Mouse (Mus musculus) spleen, embryonic (tissue): Measurements from ENCODE around the gene Hoxd3.

ENCODE experiments used
- CTCF ChIA-PET: fragments of 350-600 bp; sonication (Branson Sonifier 250); formaldehyde crosslinking; loops from one replicate; lab custom pipeline; 2022; lab: Charles Lee

The Hoxd3 gene

DNA sequence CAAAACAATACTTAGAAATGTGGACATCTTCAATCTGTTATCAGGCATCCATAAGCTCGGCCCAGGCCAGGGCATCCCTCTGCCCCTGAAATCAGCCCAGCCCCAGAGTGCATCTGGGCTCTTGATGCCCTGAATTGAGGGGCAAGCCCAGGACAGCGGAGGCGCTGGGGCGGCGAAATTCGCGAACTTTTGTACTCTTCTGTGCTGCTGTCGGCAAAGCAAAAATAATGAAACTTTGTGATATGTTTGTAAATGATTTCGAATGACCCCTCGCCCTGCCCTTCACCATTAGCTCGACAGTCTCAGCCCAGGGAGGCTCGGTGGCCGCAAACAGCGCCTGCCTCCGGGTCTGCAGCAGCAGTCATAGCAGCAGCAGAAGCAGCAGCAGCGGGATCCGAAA lies 13.4 kb downstream of the Hoxd3 start:
- CTCF ChIA-PET: interaction anchor here (0.7 kb wide), 1 partner anchor 11 kb away, joined by 6 read pairs; no protein-coding TSS in a partner anchor

DNA sequence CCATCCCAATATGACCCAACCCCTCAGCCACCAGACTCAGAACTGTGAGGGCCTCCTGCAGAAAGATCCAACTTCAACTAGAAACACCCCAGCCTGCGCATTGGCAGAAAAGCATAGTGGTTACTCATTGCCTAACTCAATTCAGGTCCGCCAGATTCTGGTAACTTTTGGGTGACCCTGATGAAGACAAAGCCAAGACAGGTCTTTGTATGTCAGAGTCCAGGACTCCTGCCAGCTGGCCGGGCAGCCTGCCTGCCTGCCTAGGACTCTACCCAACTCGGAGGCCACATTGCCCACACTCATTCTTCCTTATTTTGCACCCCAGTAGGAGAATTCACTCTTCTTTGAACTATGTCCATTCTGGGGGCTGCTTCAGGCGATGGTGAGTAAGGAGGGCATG lies 14.8 kb downstream of the Hoxd3 start, which contains the start of gene Gm28230:
TSS of gene Gm28230 (plus strand) at position 178 of the 400 bp plus-strand sequence.
- CTCF ChIA-PET: no interaction called here

- CTCF ChIA-PET: no interaction called here
Measured at GRCm38 (mm10) chr2:74726973-74727639, 15.4 kb downstream of the Hoxd3 start.

- CTCF ChIA-PET: no interaction called here
Measured at GRCm38 (mm10) chr2:74727640-74728302, 16.0 kb downstream of the Hoxd3 start.

DNA sequence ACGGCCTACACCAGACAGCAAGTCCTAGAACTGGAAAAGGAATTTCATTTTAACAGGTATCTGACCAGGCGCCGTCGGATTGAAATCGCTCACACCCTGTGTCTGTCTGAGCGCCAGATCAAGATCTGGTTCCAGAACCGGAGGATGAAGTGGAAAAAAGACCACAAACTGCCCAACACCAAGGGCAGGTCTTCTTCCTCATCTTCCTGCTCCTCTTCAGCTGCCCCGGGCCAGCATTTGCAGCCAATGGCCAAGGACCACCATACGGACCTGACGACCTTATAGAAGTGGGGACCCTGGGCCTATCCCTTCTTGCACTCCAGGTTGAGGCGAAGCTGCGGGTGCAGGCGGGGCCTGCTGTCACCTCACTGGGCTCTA lies 16.6 kb downstream of the Hoxd3 start:
- CTCF ChIA-PET: no interaction called here

DNA sequence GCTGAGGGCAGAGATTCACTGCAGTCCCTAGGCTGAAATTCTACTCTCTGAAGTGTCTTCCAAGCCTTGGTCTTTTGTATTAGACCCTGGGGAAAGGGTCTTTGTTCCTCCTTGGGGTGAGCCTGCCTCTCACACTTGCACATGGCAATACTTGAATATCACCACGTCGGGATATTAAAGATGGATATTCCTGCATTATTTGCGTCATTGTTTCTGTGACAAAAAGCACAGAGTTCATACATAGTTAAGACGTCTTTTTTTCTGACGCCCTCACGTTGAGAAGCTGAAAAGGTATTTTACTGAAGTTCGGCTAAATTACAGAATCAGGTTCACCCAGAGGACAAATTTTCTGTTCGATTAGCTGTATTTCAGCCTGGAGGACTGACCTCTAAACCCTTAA lies 18.6 kb downstream of the Hoxd3 start:
- CTCF ChIA-PET: interaction anchor here (0.6 to 0.7 kb wide), 3 partner anchors 24 to 1443 kb away, joined by 4 to 10 read pairs (median 5); no protein-coding TSS in a partner anchor

GRCm38 (mm10) chr2:74731055-74731454 lies 19.3 kb downstream of the Hoxd3 start:
- CTCF ChIA-PET: interaction anchor here (0.6 kb wide), 1 partner anchor 25 kb away, joined by 4 read pairs; no protein-coding TSS in a partner anchor

DNA sequence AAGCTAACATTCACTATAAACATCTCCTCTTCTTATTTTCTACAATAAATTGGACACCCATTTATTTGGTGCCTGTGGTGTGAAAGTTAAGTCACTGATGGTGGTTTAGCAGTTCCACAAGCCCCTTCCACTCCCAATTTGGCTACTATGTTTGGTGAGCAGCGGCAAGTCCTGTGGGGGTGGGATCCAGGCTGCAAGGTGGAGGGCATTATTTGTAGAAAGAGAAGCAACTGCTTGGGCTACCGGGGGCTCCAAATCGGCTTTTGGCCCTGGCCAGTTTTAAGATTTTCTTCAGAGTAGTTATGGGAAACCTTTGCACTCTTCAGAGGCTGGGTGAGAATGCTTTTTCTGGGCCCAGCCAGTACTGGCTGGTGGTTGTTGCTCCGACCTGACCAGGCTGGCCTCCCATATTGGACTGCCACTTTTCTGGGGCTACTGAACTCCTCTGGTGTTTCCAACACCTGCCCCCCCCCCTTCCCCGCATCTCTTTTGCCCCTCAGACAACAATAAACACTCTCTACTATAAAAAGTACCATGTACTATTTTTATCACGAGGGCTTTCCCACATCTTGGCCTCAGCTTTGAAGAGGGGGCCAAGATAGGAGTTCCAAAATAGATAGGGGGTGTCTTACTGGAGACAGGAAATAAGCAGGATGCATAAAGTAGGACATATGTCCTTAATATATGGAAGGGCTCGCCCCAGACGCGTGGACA lies 20.2 kb downstream of the Hoxd3 start:
- CTCF ChIA-PET: no interaction called here

DNA sequence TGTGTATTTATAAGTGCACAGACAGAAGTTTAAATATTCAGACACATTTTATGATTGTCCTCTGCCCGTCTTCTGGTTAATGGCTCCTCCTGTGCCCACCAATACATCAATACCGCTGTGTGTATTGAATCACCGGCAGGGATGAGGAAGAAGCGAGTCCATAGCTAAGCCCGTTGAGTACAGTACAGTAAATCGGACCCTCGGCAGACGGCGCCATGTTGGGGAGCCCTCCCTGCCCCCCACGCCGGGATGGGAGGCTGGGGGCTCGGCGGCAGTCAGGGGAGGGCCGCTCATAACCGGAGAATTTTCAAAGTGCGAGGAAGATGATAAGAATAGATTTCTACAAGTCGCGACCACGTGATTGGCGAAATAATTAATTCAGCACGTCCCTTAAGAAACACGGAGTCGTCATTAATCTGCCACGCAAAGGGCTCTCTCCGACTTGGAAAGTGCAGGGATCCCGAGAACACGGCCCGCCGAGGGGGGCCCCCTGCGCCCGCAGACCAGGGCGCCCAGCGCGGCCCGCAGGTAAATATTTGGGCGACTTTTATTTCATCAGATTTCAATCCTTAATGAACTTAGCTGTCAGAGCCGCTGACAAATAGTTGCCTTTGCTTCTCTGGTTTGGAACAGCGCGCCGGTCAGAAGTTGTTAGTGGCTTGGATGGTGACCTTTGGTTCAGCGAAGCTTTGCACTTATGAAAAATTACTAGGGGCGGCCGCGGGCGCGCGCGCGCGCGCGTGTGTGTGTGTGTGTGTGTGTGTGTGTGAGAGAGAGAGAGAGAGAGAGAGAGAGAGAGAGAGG lies 21.0 kb downstream of the Hoxd3 start:
- CTCF ChIA-PET: no interaction called here

DNA sequence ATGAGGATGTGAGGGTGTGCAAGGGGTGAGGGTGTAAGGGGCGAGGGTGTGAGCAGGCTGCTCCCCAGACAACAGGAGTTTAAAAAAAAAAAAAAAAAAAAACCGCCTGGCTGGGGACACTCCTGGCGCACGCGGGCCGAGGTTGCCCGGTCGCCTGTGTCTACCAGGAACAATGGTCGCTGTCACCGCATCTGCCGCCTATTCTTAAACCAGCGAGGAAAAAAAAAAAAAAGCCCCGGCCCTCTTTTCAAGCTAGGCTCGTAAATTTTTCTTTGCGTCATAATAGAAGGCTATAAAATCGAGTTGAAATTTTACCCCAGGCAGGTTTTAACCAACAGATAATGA lies 21.6 kb downstream of the Hoxd3 start:
- CTCF ChIA-PET: no interaction called here

- CTCF ChIA-PET: no interaction called here
Measured at GRCm38 (mm10) chr2:74733765-74734164, 22.0 kb downstream of the Hoxd3 start.

GRCm38 (mm10) chr2:74734451-74734850 lies 22.7 kb downstream of the Hoxd3 start:
- CTCF ChIA-PET: no interaction called here

DNA sequence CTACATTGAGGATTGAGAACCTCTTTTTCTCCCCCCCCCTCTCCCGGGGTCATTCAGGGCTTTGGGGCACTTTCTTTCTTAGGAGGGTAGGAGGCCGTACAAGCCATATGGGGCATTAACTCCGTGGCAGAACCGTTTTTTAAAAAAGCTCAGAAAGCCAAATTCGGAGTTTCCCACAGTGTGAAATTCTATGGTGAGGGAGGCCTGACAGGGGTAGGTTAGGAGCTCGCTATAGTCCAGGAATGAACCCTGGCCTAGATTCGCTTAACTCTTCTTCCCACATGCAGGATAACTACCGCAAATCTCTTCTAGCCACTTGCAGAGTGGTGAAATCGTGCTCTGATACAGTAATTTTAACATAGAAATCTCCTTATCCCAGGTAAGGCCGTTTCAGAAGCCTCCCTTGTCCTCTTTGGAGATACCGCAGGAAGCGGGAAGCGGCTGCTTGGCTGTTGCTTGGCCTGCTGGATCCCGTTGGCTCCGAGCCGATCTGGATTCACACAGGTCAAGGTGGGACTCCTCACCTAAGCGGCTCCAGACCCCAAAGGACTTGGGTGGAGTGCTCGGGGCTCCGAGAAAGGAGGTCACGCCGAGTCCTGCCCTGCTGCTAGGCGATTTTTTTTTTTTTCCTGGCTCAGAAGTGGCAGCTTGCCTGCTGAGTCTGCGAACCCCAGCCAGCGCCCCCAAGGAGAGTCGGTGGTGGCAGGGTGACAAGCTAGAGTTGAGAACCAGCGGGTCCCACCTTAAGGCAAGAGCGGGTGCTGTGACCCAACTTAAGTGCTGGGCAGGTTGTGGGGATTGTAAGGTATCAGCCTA lies 23.5 kb downstream of the Hoxd3 start:
- CTCF ChIA-PET: no interaction called here

GRCm38 (mm10) chr2:74735851-74736687 lies 24.3 kb downstream of the Hoxd3 start:
- CTCF ChIA-PET: no interaction called here

DNA sequence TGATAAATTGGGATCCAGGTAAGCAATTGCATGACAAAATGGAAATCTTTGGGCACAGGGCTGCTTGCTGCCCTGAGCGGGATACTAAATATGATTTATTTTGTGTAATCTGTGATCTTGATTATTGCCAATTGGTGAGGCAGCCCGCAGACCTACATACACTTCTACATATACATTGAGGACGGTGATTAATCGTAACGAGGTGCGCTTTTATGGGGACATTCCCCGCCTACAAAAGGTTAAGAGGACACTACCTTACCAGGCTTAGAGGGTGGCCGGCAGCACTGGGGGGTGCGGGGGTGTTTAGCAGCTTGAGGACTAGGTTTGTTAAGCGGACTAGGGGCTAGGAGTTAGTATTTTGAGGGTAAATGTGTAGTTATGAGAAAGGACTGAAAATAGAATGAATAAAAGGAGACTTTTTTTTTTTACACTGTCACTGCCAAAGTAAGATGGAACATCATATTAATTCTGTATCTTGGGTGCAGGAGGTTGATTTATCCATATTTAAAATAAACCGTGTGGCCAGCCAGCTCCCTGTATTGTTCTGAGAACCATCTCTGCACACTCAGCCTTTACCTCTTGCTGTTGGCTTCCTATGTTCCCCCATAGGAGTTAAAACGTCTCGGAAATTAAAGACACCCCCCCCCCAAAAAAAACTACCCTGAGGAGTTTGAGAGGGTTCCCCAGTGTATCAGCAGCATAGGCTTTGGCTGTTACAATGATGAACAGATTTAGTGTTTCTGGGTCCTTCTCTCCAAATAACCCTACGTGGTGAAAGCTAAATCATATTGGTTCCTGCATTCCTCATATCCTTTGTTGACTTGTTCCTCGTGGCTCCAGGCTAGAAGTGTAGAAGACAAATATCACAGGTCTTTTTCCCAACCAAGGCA lies 25.2 kb downstream of the Hoxd3 start:
- CTCF ChIA-PET: no interaction called here

DNA sequence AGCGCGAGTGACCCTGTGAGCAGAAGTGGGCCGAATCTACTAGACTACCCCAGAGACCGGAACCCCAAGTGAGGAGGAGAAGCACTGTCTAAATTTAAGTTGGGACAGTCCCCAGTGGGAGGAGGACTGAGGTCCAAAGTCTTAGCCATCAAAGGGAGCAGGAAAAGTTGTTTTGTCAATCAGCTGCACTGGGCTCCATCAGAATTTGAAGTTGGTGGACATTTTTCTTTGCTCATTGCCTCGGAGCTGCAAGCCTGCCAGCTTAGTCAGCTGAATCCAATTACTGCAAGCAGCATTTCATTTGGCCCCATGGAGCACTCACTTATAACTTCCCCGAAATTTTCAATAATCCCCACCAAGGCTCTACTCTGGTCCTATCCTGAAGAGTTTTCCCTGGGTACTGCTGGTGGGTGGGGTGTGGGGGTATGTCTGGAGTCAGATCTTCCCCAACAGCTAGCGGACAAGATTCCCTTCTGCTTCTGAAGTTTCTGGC lies 25.9 kb downstream of the Hoxd3 start:
- CTCF ChIA-PET: no interaction called here

GRCm38 (mm10) chr2:74738623-74739475 lies 27.1 kb downstream of the Hoxd3 start:
- CTCF ChIA-PET: no interaction called here

GRCm38 (mm10) chr2:74739476-74739800 lies 27.7 kb downstream of the Hoxd3 start:
- CTCF ChIA-PET: no interaction called here
